Mouse (Mus musculus): ENCODE results near the gene Timp4. TPM values are rescaled to one million over a fixed set of nuclear protein-coding genes. Genes with fewer than 3 reads are reported as not detected.

Gene Timp4
- polyA plus RNA-seq, 1 experiment, result not detected

DNA sequence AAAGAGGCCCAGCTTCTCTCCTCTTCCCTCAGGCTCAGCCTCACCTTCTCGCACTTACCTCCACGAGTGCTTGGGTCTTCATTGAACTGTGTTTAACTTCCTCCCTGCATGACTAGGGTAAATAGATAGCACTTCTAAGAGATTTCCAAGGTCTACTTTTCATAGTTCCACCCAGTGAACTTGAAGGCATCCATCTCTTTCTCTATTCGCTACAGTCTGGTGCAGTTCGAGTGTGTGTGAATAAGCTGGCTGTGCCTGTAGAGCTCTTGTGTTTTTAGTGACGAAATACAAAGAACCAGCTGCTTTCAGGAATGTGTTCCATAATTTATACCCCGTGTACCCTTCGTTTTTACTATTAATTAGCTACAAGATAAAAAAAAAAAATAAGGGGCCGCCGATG is 22.7 kb upstream of the Timp4 start:
- Histone ChIP-seq H3K36me3 (ENCODE audit: control insufficient read depth, insufficient read depth, low read length, poor library complexity, severe bottlenecking) (no peaks in the 10 kb centered on the region), H3K9me3 (replicated peaks; ENCODE audit: control insufficient read depth, insufficient read depth, low read length, poor library complexity, severe bottlenecking) (no peaks in the 10 kb centered on the region), H3K27ac (ENCODE audit: insufficient read depth, low read length) (no peak overlapping the region), H3K27me3 (ENCODE audit: control insufficient read depth, insufficient read depth, low read length, poor library complexity, severe bottlenecking) (no peaks in the 10 kb centered on the region), H3K4me1 (ENCODE audit: control insufficient read depth, insufficient read depth, low read length) (no peaks in the 10 kb centered on the region), H3K9ac (ENCODE audit: low read depth, poor library complexity, severe bottlenecking) (no peak overlapping the region), H3K4me3 (ENCODE audit: low read depth, low read length) (no peak overlapping the region)
- TF ChIP-seq CTCF (IDR thresholded peaks at IDR 0.05; ENCODE audit: low read depth, low read length) (no peak), POLR2A (IDR thresholded peaks at IDR 0.05; ENCODE audit: insufficient read depth, low read length) (no peak), EP300 (IDR thresholded peaks at IDR 0.05; ENCODE audit: insufficient read depth, low read depth, low read length) (no peak)

DNA sequence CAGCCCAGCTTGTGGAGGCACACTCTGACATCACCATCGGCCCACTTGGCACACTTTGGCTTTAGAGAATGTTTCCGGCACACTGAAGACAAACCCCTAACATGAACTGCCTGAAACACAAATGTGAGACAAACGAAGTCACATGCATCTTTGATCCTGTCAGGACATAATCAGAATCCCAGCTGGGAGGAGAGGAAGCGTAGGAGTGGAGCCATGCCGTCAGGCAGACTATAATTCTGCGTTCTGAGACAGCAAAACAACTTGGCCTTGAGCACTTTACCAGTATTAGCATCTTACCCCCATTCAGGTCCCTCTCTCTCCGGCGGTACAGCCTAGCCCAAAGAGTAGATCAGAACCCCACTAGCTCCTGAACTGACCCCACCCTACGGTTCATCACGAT is 21.3 kb upstream of the Timp4 start:
- TF ChIP-seq POLR2A (IDR thresholded peaks at IDR 0.05; ENCODE audit: insufficient read depth, low read length) (no peak), EP300 (IDR thresholded peaks at IDR 0.05; ENCODE audit: insufficient read depth, low read depth, low read length) (no peak), CTCF (IDR thresholded peaks at IDR 0.05; ENCODE audit: low read depth, low read length) (no peak)
- Histone ChIP-seq H3K27ac (ENCODE audit: insufficient read depth, low read length) (no peak overlapping the region), H3K36me3 (ENCODE audit: control insufficient read depth, insufficient read depth, low read length, poor library complexity, severe bottlenecking) (no peaks in the 10 kb centered on the region), H3K27me3 (ENCODE audit: control insufficient read depth, insufficient read depth, low read length, poor library complexity, severe bottlenecking) (no peaks in the 10 kb centered on the region), H3K9ac (ENCODE audit: low read depth, poor library complexity, severe bottlenecking) (no peak overlapping the region), H3K4me3 (ENCODE audit: low read depth, low read length) (no peak overlapping the region), H3K9me3 (replicated peaks; ENCODE audit: control insufficient read depth, insufficient read depth, low read length, poor library complexity, severe bottlenecking) (no peaks in the 10 kb centered on the region), H3K4me1 (ENCODE audit: control insufficient read depth, insufficient read depth, low read length) (no peaks in the 10 kb centered on the region)

DNA sequence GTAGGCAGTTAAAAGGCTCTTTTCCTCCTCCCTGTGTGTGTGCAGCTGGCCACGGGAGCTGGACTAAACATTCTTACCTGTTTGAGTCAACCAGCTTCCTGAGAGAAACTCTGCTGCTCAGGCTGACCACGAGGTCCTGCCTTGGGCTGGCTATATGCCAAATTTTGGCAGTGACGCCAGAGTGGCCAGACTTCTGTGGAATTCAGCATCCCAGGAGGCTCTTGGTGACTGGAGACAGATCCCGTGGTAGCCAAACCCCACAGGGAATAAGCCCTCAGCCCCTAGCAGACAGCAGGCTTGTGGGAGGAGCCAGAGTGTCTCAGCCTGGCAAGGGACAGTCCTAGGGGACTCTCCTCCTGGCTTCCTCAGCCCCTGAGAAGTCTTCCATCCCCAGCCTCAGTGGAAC is 19.9 kb upstream of the Timp4 start:
- no peaks in the 10 kb centered on the region for H3K9me3 ChIP-seq (replicated peaks; ENCODE audit: control insufficient read depth, insufficient read depth, low read length, poor library complexity, severe bottlenecking)
- H3K4me1 ChIP-seq (ENCODE audit: control insufficient read depth, insufficient read depth, low read length), result no peaks in the 10 kb centered on the region
- TF ChIP-seq EP300 (IDR thresholded peaks at IDR 0.05; ENCODE audit: insufficient read depth, low read depth, low read length) (no peak), CTCF (IDR thresholded peaks at IDR 0.05; ENCODE audit: low read depth, low read length) (no peak), POLR2A (IDR thresholded peaks at IDR 0.05; ENCODE audit: insufficient read depth, low read length) (no peak)
- no peaks in the 10 kb centered on the region for H3K27me3 ChIP-seq (ENCODE audit: control insufficient read depth, insufficient read depth, low read length, poor library complexity, severe bottlenecking)
- no peak overlapping the region for H3K4me3 ChIP-seq (ENCODE audit: low read depth, low read length)
- H3K9ac ChIP-seq (ENCODE audit: low read depth, poor library complexity, severe bottlenecking), result no peak overlapping the region
- H3K36me3 ChIP-seq (ENCODE audit: control insufficient read depth, insufficient read depth, low read length, poor library complexity, severe bottlenecking), result no peaks in the 10 kb centered on the region
- no peak overlapping the region for H3K27ac ChIP-seq (ENCODE audit: insufficient read depth, low read length)

DNA sequence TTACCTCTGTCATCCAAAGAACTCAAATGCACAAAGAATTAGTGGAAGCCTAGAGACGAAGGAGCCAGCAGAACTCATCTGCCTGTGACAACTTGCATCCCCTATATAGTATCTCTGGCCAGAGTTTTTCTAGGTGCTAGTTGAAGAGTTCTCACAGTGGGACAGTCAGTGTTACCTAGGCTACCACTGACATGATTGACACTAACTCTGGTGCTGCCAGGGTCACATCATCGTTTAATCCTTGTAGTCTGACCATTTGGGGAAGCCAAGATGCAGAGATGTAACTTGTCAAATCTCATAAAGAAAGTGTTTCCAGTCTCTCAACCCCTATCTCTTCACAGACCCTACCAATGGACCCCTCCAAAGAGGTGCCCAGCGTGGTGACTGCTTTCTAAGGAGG is 19.3 kb upstream of the Timp4 start:
- Histone ChIP-seq H3K4me1 (ENCODE audit: control insufficient read depth, insufficient read depth, low read length) (no peaks in the 10 kb centered on the region), H3K9ac (ENCODE audit: low read depth, poor library complexity, severe bottlenecking) (no peak overlapping the region), H3K36me3 (ENCODE audit: control insufficient read depth, insufficient read depth, low read length, poor library complexity, severe bottlenecking) (no peaks in the 10 kb centered on the region), H3K27ac (ENCODE audit: insufficient read depth, low read length) (no peak overlapping the region), H3K27me3 (ENCODE audit: control insufficient read depth, insufficient read depth, low read length, poor library complexity, severe bottlenecking) (no peaks in the 10 kb centered on the region), H3K9me3 (replicated peaks; ENCODE audit: control insufficient read depth, insufficient read depth, low read length, poor library complexity, severe bottlenecking) (no peaks in the 10 kb centered on the region), H3K4me3 (ENCODE audit: low read depth, low read length) (no peak overlapping the region)
- TF ChIP-seq CTCF (IDR thresholded peaks at IDR 0.05; ENCODE audit: low read depth, low read length), result no peak
- TF ChIP-seq EP300 (IDR thresholded peaks at IDR 0.05; ENCODE audit: insufficient read depth, low read depth, low read length), result no peak
- no peak for TF ChIP-seq POLR2A (IDR thresholded peaks at IDR 0.05; ENCODE audit: insufficient read depth, low read length)

DNA sequence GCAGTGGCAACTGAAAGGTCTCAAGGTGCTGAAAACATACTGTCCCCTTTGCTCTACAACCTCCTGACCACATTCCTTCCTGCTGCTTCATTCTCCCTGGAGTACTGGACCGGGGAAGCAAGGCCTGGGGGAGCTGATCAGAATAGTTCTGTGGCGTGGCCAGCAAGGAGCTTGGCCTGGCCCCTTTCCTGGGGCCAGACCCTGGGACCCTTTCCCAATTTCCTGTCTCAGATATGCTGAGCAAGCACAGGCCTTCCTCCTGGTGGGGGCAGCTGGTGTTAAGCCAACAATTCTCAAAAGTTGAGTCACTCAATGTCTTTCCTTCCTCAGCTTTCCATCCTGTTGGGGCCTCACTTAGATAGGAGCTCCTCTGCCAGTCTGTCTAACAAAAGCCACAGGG is 18.1 kb upstream of the Timp4 start:
- no peak for TF ChIP-seq CTCF (IDR thresholded peaks at IDR 0.05; ENCODE audit: low read depth, low read length)
- no peak for TF ChIP-seq EP300 (IDR thresholded peaks at IDR 0.05; ENCODE audit: insufficient read depth, low read depth, low read length)
- no peak for TF ChIP-seq POLR2A (IDR thresholded peaks at IDR 0.05; ENCODE audit: insufficient read depth, low read length)
- H3K4me3 ChIP-seq (ENCODE audit: low read depth, low read length), result no peak overlapping the region
- no peaks in the 10 kb centered on the region for H3K9me3 ChIP-seq (replicated peaks; ENCODE audit: control insufficient read depth, insufficient read depth, low read length, poor library complexity, severe bottlenecking)
- no peaks in the 10 kb centered on the region for H3K4me1 ChIP-seq (ENCODE audit: control insufficient read depth, insufficient read depth, low read length)
- H3K27ac ChIP-seq (ENCODE audit: insufficient read depth, low read length), result no peak overlapping the region
- H3K27me3 ChIP-seq (ENCODE audit: control insufficient read depth, insufficient read depth, low read length, poor library complexity, severe bottlenecking), result no peaks in the 10 kb centered on the region
- no peak overlapping the region for H3K9ac ChIP-seq (ENCODE audit: low read depth, poor library complexity, severe bottlenecking)
- no peaks in the 10 kb centered on the region for H3K36me3 ChIP-seq (ENCODE audit: control insufficient read depth, insufficient read depth, low read length, poor library complexity, severe bottlenecking)

DNA sequence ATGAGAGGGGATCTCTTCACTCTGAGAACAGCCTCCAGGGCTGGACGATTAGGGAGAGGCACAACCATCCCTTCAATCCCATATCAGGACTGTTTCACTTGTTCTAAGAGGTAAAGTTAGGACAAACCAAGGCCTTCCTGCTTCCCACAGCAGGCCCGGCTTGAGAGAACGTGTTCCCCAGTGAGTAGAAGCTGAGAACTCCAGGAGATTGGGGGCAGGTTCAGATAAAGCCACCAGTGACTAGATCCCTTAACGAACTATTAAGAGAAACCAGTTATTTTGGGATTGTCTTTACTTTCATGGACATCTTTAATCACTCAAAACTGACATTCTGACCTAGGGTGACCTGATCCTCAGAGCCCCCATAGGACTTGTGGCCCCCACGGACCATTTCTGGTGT is 17.6 kb upstream of the Timp4 start:
- TF ChIP-seq POLR2A (IDR thresholded peaks at IDR 0.05; ENCODE audit: insufficient read depth, low read length) (no peak), CTCF (IDR thresholded peaks at IDR 0.05; ENCODE audit: low read depth, low read length) (no peak), EP300 (IDR thresholded peaks at IDR 0.05; ENCODE audit: insufficient read depth, low read depth, low read length) (no peak)
- no peaks in the 10 kb centered on the region for H3K36me3 ChIP-seq (ENCODE audit: control insufficient read depth, insufficient read depth, low read length, poor library complexity, severe bottlenecking)
- no peaks in the 10 kb centered on the region for H3K27me3 ChIP-seq (ENCODE audit: control insufficient read depth, insufficient read depth, low read length, poor library complexity, severe bottlenecking)
- H3K9ac ChIP-seq (ENCODE audit: low read depth, poor library complexity, severe bottlenecking), result no peak overlapping the region
- H3K4me1 ChIP-seq (ENCODE audit: control insufficient read depth, insufficient read depth, low read length), result no peaks in the 10 kb centered on the region
- no peaks in the 10 kb centered on the region for H3K9me3 ChIP-seq (replicated peaks; ENCODE audit: control insufficient read depth, insufficient read depth, low read length, poor library complexity, severe bottlenecking)
- no peak overlapping the region for H3K4me3 ChIP-seq (ENCODE audit: low read depth, low read length)
- no peak overlapping the region for H3K27ac ChIP-seq (ENCODE audit: insufficient read depth, low read length)

Measured in ES-Bruce4 (cell line).